Mouse (Mus musculus): Measurements from ENCODE around the gene Naa80.
"Not testable (repeated sequence)": the region's sequence is repeated elsewhere in the genome, so short reads cannot be mapped to it uniquely, and the experiment has no call there.

Gene Naa80

GRCm38 (mm10) chr9:107551117-107551889, 27.4 kb upstream of the Naa80 start, which contains the start of gene Rassf1:
Rassf1 (plus strand) TSS chr9:107551555.
- DNase-seq (ENCODE audit: low spot score) = no peak

DNA sequence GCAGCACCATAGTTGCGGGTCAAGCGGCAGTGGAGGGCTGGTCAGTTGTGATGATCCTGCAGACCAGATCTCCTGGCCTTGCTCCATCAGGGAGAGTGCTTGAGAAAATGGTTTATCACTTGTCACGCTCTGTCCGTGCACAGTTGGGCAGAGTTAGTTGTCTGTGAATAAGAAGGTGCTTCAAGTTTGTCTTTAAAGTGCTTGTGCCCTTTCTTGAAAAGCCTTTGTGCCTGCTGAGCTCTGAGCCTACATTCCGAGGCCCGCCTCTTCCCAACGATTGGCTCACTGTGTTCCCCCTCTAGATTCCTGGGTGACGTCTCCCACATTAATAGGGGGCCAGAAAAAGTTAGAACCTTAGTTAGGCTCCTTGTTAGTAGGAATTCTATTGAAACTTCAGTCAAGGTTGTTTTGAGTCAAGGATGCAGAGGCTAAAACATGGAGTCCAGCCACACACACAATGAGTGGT, 26.8 kb upstream of the Naa80 start:
- DNase-seq (ENCODE audit: low spot score) = no peak

- DNase-seq (ENCODE audit: low spot score) = no peak
These were observed 25.8 kb upstream of the Naa80 start for GRCm38 (mm10) chr9:107552690-107553393.

DNA sequence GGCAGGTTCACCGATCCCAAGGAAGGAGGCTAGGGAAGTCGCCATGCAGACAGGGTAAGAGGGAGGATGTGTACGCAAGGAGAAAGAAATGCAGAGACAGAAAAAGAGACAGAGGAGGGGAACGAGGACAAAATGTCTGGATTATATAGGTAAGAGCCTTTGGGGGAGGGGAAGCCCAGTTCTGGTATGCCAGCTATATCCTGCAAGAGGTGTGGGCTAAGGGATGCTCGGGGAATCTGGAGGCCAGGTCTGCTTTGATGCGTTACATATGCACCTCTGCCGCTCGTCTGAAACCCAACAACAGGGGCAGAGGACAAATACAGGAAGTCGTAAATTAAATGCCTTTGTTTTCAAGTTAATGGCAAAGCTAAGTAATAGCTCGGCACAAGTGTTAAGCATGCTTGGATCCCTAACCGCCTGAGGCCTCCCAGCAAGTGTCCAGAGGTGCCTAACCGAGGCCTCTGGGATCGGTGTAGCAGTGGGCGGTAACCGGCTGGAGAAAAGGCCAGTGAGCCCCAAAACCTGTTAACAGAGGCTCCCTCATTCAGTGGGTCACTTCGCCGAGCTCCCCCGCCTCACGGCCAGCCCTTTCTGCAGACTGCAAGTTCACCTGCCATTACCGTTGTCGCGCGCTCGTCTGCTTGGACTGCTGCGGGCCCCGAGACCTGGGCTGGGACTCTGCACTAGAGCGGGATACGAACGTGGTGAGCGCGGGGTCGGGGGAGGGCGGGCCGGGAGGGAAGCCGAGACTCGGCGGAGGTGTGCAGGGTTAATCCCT, 25.0 kb upstream of the Naa80 start:
- no peak for DNase-seq (ENCODE audit: low spot score)

DNA sequence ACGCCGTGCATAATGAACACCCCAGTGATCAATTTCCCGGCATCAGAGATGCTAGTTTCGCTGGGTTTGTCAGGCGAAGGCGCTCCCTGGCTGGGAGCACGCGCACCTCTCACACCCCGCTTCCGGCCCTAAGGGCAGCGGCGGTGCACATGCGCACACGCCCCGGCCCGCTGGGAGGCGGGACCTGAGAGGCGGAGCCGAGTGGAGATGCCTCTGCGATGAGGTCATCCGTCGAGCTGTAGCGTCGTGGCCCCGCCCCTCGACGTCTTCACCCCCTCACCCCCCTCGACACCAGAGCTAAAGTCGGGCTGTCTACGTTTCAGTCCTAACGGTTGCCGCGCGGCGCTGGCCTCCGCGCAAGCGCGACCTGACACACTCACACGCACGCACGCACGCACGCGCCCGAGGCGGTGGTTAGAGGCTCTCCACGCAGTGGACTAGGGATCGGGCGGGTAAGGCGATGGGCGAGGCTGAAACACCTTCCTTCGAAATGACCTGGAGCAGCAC, 24.3 kb upstream of the Naa80 start:
- DNase-seq (ENCODE audit: low spot score) = peak; percentile 95

GRCm38 (mm10) chr9:107555031-107555457, 23.6 kb upstream of the Naa80 start:
- DNase-seq (ENCODE audit: low spot score) = no peak

DNA sequence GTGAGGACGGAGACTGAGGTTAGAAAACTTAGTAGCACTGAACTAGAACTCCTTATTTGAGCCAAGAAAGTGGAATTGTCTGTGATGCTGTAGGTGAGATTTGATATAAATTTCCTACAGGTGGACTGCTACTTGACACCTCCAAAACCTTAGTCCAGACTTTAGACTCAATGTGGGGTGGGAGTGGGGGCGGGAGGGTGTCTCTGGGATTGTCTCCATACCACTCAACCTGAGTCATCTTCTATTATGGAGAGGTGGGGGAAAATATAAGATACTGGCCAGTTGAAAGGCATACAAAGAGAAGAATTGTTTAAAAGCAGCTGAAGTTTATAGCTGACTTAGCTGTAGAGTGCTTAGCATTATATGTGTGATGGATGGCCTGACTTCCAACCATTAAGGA, 23.0 kb upstream of the Naa80 start:
- no peak for DNase-seq (ENCODE audit: low spot score)

- DNase-seq (ENCODE audit: low spot score) = no peak
These were observed 22.3 kb upstream of the Naa80 start for GRCm38 (mm10) chr9:107556346-107556745.

- peak; percentile 96 for DNase-seq (ENCODE audit: low spot score)
These were observed 15.6 kb upstream of the Naa80 start, which contains the start of gene Tusc2 for GRCm38 (mm10) chr9:107563029-107563581. Tusc2 (plus strand) TSS chr9:107563255.

DNA sequence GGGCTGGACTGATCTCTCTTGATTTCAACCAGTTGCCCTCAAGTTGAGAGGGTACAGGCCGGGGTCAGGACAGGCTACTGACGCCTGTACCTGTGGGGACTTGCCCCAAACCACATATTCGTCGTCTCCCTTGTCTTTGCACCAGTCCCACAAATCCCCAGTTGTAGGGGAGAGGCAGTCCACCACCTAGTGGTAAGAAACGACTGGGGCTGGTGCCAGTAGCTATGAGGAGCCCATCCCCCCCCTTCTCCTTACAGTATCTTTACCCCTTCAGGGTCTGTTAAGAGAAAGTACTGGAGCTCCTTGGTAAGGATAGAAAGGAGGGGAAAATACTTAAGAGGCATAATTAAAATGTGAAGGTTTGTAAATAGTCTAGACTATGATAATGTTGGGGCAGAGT, 13.1 kb upstream of the Naa80 start:
- DNase-seq (ENCODE audit: low spot score) = not testable (repeated sequence)

DNA sequence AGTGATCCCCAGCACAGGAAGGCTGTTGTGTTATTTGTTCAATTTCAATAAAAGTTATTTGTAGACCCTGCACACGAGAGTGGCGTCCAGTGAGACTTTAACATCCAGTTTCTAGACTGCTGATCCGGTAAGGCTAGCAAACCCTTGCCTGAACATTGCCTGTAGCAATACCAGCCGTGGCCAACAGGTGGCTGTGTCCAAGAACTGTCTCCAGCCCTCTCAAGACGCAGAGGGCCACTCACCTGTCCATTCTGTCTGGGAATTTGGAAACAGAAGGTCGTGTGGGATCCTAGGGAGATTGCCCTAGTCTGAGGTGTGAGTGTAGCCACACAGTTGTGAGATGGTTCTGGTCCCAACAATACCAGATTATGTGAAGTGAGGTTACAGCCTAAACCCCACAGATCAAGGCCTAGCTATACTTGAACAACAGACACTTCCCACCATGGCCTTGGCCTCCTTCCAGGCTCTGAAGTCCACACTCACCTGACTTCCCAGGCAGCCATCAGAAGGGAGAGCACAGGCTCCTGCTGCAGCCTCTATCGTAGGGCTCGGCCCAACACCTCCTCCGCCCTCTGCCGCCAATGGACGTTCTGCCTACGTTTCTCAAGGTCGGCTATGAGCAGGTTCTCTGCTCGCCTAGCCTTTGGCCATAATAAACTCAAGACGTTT, 12.5 kb upstream of the Naa80 start:
- DNase-seq (ENCODE audit: low spot score) = peak; percentile 76

GRCm38 (mm10) chr9:107566855-107567254, 11.8 kb upstream of the Naa80 start:
- DNase-seq (ENCODE audit: low spot score) = no peak

- no peak for DNase-seq (ENCODE audit: low spot score)
These were observed 10.9 kb upstream of the Naa80 start, which contains the start of gene Hyal2 for GRCm38 (mm10) chr9:107567702-107568319. Hyal2 (plus strand) TSS chr9:107567945.

DNA sequence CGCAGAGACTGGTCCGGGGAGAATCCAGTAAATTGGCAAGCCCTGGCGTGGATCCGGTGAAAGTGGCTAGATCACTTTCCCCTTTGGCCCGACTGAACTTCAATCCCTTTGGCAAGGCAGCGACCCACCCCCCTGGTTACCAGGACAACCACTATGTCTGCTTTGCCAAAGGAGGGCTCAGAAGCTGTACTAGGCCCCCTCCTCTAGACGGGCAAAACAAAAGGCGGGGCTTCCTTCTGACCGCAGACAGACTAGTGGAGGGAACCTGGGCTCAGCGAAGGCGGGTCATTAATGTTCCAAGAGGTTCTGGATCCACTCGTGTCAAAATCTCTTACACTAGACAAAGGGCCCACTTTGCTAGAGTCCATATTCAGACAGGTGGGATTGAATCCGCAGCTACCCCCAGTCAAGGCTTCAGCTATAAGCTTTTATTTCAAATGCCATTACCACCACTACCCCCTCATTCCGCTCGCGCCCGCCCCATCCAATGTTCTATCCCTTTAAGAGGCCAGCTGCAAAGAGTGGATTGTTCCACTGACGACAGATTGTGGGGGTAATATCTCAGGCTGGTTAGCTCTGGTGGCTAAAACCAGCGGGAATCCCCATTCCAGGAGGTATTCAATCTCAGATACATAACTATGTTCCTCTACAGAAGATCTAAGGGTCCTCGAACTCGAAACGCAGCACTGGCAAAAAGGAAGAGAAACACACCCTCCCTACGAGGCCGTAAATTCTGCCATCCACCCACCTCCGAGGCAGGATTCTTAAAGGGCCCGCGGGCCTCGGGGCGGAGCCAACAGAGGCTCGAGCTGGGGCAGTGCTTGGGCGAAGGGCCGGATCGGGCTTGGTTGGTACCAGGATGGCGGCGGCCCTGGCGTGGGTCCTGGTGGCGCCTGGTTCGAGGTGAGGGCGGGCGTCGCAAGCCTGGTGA, 10.1 kb upstream of the Naa80 start:
- peak; percentile 87 for DNase-seq (ENCODE audit: low spot score)

DNA sequence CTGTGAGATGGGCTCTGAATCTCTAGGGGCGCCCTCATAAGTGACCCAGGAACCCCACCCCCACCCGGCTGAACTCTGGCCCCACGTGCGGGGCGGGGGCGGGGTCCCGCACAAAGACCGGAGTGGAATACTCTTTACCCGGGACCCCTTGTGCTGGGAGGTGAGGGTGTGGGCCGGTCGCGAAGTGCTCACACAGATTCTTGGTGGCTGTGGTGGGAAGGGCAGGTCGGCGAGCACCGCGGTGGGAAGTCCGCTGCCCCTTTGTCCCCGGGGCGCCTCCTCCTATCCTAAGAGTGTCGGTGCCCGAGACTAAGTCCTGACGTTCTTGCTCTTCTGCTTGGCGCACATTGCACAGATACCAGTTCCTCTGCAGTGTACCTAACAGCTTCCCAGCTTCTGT, 9.4 kb upstream of the Naa80 start:
- DNase-seq (ENCODE audit: low spot score) = no peak

DNA sequence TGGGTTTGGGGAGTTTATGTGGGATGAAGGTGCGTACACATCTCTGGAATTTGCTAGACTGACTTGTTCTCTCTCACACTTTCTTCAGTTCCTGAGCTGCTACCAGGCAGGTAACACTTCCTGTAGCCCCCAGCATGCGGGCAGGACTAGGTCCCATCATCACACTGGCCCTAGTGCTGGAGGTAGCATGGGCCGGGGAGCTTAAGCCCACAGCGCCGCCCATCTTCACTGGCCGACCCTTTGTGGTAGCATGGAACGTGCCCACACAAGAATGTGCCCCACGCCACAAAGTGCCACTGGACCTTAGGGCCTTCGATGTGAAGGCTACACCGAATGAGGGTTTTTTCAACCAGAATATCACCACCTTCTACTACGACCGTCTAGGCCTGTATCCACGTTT, 8.7 kb upstream of the Naa80 start:
- no peak for DNase-seq (ENCODE audit: low spot score)

DNA sequence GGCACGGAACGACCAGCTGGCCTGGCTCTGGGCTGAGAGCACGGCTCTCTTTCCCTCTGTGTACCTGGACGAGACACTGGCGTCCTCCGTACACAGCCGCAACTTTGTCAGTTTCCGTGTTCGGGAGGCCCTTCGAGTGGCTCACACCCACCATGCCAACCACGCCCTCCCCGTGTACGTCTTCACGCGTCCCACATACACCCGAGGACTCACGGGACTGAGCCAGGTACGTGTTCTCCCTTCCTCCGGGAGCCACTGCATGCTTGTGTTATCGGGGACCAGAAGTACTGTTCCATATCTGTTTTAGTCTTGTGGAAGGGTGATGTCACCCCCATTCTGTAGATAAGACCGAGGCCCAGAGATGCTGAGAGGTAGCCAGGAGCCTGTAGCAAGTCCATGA, 7.8 kb upstream of the Naa80 start:
- no peak for DNase-seq (ENCODE audit: low spot score)

DNA sequence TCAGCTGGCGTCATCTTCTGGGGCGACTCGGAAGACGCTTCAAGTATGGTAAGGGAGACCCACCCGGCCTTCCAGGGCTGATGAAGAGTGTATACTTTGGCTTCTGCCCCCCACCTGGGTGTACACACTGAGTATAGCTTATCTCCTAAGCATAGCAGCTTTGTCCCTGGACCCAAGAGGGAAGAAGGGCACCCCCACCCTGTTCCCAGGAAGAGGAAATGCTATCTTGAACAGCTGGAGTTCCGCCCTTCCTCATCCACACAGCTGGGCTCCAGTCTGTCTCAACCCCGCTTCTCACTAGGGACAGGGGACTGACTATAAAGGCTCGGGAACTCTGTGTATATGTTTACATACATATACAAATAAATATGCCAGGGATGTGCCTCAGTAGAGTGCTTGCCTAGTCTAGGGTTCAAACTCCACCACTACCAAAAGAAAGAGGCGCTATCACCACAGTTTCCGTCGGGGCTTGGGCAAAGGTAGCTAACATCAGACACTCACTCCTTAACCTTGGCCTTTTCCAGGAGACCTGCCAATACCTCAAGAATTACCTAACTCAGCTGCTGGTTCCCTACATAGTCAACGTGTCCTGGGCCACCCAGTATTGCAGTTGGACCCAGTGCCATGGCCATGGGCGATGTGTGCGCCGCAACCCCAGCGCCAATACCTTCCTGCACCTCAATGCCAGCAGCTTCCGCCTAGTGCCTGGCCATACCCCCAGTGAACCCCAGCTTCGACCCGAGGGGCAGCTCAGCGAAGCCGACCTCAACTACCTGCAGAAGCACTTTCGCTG, 7.0 kb upstream of the Naa80 start:
- DNase-seq (ENCODE audit: low spot score) = no peak

DNA sequence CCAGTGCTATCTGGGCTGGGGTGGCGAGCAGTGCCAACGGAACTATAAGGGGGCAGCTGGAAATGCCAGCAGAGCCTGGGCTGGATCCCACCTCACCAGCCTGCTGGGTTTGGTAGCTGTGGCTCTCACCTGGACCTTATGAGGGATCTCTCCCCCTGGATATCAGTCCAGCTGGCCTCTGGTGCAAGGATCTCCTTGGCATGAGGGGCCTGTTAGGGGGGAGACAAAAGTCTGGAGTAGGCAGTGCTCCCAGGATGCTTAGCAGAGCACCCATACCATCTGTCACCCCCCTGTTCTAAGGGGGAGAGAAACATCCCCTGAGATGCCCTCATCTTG, 6.4 kb upstream of the Naa80 start:
- DNase-seq (ENCODE audit: low spot score) = no peak
